Mouse (Mus musculus) bone marrow, adult 2 months (tissue): ENCODE measurements around the gene Fcrla. TPM values are rescaled to one million over a fixed set of nuclear protein-coding genes. Genes with fewer than 3 reads are reported as not detected.

Experiments used
- H3K27ac ChIP-seq: fragments of 200-500 bp; 2 replicates; pipeline ENCODE4 v1.5.1; 2012; ENCODE audit warnings: low read depth, mild to moderate bottlenecking, control low read depth, inconsistent platforms, low read length; ENCODE audit not compliant: control insufficient read depth, poor library complexity, insufficient read depth
- H3K4me1 ChIP-seq: fragments of 200-500 bp; 2 replicates; pipeline ENCODE4 v1.6.1; 2011; ENCODE audit warnings: low read length; ENCODE audit not compliant: control insufficient read depth, insufficient read depth
- H3K4me3 ChIP-seq: fragments of 200-500 bp; replicated peaks from 2 replicates; pipeline ENCODE3; 2011; ENCODE audit warnings: mild to moderate bottlenecking, low read depth, low read length, control low read depth; ENCODE audit not compliant: control insufficient read depth
- CTCF ChIP-seq: fragments of 200-500 bp; IDR thresholded peaks from 2 replicates; pipeline ENCODE4 v1.5.1; 2011; ENCODE audit warnings: low read length, control low read depth; ENCODE audit not compliant: control insufficient read depth, insufficient read depth
- POLR2A ChIP-seq: fragments of 200-500 bp; IDR thresholded peaks from 2 replicates; pipeline ENCODE4 v1.6.1; 2011; ENCODE audit warnings: low read depth, mild to moderate bottlenecking, control low read depth, low read length, borderline replicate concordance; ENCODE audit not compliant: control insufficient read depth
- WGBS: fragments of 180-500 bp; shearing (Covaris S2); methylation state at CpG from one replicate; pipeline ENCODE4 v1.1.7; 2018; 5-methylcytosine and 5-hydroxymethylcytosine counted together
- polyA plus RNA-seq: library from polyadenylated mRNA; stranded (reverse); fragments of >200 nt; gene quantifications from 2 replicates; pipeline ENCODE4 v1.2.4, GENCODE M21; 2011; ENCODE audit warnings: low replicate concordance; ENCODE audit not compliant: missing spikeins, insufficient read depth, insufficient read length

The Fcrla gene
- polyA plus RNA-seq, 1 experiment: 44.1 TPM

- H3K4me1 ChIP-seq: peaks cover 2% of the 10 kb centered on the region; the same call in 1 of the 2 replicates
- H3K4me3 ChIP-seq: no peak overlapping the region
- 66% methylated on average over 12 of the region's 12 CpGs for WGBS
- no peak overlapping the region for H3K27ac ChIP-seq
- no peak for TF ChIP-seq POLR2A
- no peak for TF ChIP-seq CTCF
These were observed 11.9 kb upstream of the Fcrla start for GRCm38 (mm10) chr1:170939255-170939654.

- TF ChIP-seq POLR2A: no peak
- no peak for TF ChIP-seq CTCF
- no peak overlapping the region for H3K4me3 ChIP-seq
- H3K27ac ChIP-seq: peak overlapping the region; percentile 81
- 13% methylated on average over 2 of the region's 2 CpGs for WGBS
- peaks cover 5% of the 10 kb centered on the region for H3K4me1 ChIP-seq
These were observed 7.0 kb upstream of the Fcrla start for GRCm38 (mm10) chr1:170934383-170934782.

- Histone ChIP-seq H3K4me3 (no peak overlapping the region), H3K27ac (peak overlapping the region; percentile 81), H3K4me1 (peaks cover 2% of the 10 kb centered on the region)
- WGBS: 48% methylated on average over 1 of the region's 1 CpGs
- TF ChIP-seq POLR2A: no peak
- TF ChIP-seq CTCF: no peak
These were observed 6.6 kb upstream of the Fcrla start for GRCm38 (mm10) chr1:170933940-170934339.

- 85% methylated on average over 6 of the region's 6 CpGs for WGBS
- peaks cover 2% of the 10 kb centered on the region for H3K4me1 ChIP-seq
- H3K27ac ChIP-seq: peak overlapping the region; percentile 38; the same call in 1 of the 2 replicates
- no peak for TF ChIP-seq CTCF
- no peak for TF ChIP-seq POLR2A
- no peak overlapping the region for H3K4me3 ChIP-seq
These were observed 6.1 kb upstream of the Fcrla start for GRCm38 (mm10) chr1:170933386-170933920.

- peak overlapping the region; percentile 34; the same call in 1 of the 2 replicates for H3K27ac ChIP-seq
- no peak overlapping the region for H3K4me3 ChIP-seq
- 21% methylated on average over 3 of the region's 3 CpGs for WGBS
- peaks cover 4% of the 10 kb centered on the region for H3K4me1 ChIP-seq
- no peak for TF ChIP-seq POLR2A
- no peak for TF ChIP-seq CTCF
These were observed 4.7 kb upstream of the Fcrla start for GRCm38 (mm10) chr1:170932043-170932442.

GRCm38 (mm10) chr1:170929245-170929644 is 1.9 kb upstream of the Fcrla start:
- Histone ChIP-seq H3K4me3 (no peak overlapping the region), H3K27ac (peak overlapping the region; percentile 86), H3K4me1 (peaks cover 5% of the 10 kb centered on the region)
- TF ChIP-seq CTCF: no peak
- TF ChIP-seq POLR2A: no peak
- WGBS: 78% methylated on average over 4 of the region's 4 CpGs

- no peak for TF ChIP-seq CTCF
- TF ChIP-seq POLR2A: no peak
- Histone ChIP-seq H3K4me3 (no peak overlapping the region), H3K4me1 (peaks cover 6% of the 10 kb centered on the region), H3K27ac (peak overlapping the region; percentile 95)
- WGBS: 31% methylated on average over 2 of the region's 2 CpGs
These were observed 1.1 kb upstream of the Fcrla start for GRCm38 (mm10) chr1:170928467-170928866.

- TF ChIP-seq CTCF (no peak), POLR2A (no peak)
- Histone ChIP-seq H3K27ac (peak overlapping the region; percentile 76), H3K4me3 (peak overlapping the region; percentile 65), H3K4me1 (peaks cover 5% of the 10 kb centered on the region)
- 65% methylated on average over 6 of the region's 6 CpGs for WGBS
These were observed 442 bp downstream of the Fcrla start for GRCm38 (mm10) chr1:170926941-170927340.

GRCm38 (mm10) chr1:170924485-170924884 is 2.9 kb downstream of the Fcrla start:
- TF ChIP-seq CTCF (no peak), POLR2A (no peak)
- WGBS: 14% methylated on average over 6 of the region's 6 CpGs
- peak overlapping the region; percentile 62 for H3K4me3 ChIP-seq
- peak overlapping the region; percentile 54; the same call in 1 of the 2 replicates for H3K27ac ChIP-seq
- peaks cover 5% of the 10 kb centered on the region for H3K4me1 ChIP-seq
